Mouse (Mus musculus): ENCODE measurements around the gene Zfp799. TPM values are rescaled to one million over a fixed set of nuclear protein-coding genes. Genes with fewer than 3 reads are reported as not detected.
A peak's percentile ranks its signal among the peaks of the same experiment; 100 is the strongest.
"Not testable (repeated sequence)": the region's sequence is repeated elsewhere in the genome, so short reads cannot be mapped to it uniquely, and the experiment has no call there.

Zfp799 gene
- polyA plus RNA-seq (2015; fragmentation: Nextera tagmentation; extraction: Ambion mirVana), result 10.1 and 12.3 TPM in 2 replicates

- no peaks in the 10 kb centered on the region for H3K27me3 ChIP-seq (replicated peaks)
- H3K27ac ChIP-seq, result no peak within 1 kb of the TSS
- H3K4me3 ChIP-seq (replicated peaks), result peak within 1 kb of the TSS; percentile 69
- peak within 1 kb of the TSS; percentile 54 for H3K4me2 ChIP-seq
- under 1% methylated on average over 35 of the region's 35 CpGs for WGBS
- peak within 1 kb of the TSS; percentile 69 for H3K9ac ChIP-seq
- ATAC-seq (ENCODE audit: insufficient read depth, low FRiP score, low read depth), result peak; percentile 93
- H3K36me3 ChIP-seq, result peaks cover 12% of the 10 kb centered on the region; the same call in 1 of the 2 replicates
- H3K4me1 ChIP-seq, result no peaks in the 10 kb centered on the region
- H3K9me3 ChIP-seq, result no peaks in the 10 kb centered on the region
Measured at GRCm38 (mm10) chr17:32829540-32830417, at the start of gene Zfp799. Gene Zfp799, minus strand, starts transcription at chr17:32830261.

- no peak overlapping the region for H3K27ac ChIP-seq
- H3K4me2 ChIP-seq, result no peak overlapping the region
- ATAC-seq (ENCODE audit: insufficient read depth, low FRiP score, low read depth), result no peak
- H3K4me1 ChIP-seq, result 0 out of 2 replicates have a peak, but pooled peaks cover 6% of the 10 kb centered on the region
- 90% methylated on average over 11 of the region's 11 CpGs for WGBS
- H3K27me3 ChIP-seq (replicated peaks), result no peaks in the 10 kb centered on the region
- H3K9me3 ChIP-seq, result no peaks in the 10 kb centered on the region
- no peak overlapping the region for H3K9ac ChIP-seq
- H3K36me3 ChIP-seq, result peaks cover 17% of the 10 kb centered on the region
- H3K4me3 ChIP-seq (replicated peaks), result no peak overlapping the region
Measured at GRCm38 (mm10) chr17:32878773-32879172, 48.7 kb upstream of the Zfp799 start.

DNA sequence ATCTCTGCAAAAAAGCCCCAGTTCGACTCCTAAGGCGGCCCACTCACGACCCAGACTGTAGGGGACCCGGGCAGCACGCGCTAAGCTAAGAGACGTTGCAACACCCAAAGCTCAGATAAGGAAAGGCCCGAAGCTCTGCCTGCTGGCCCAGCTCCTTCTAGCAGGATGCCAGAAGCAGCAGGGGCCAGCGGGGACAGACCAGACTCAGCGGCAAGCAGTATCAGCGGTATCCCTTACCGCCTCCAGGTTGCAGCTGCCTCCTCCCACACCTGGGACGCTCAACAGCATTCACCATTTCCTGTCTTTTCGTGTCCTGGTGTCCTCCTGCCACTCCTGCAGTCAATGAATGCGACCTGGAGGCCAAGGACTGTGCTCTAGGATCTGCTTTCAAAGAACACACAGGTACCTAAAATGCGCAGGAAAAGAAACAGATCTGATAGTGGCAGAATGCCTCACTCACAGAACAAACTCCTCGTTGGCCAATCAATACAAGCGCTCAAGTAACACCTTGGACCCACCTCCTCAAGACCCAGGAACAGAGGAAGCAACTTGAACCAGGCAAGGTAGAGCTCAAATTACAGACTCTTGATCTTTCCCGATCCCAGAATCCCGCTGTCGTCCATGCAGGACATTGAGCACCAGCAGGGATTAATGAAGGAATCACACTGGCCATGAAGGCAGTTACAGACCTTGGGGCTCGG, 47.6 kb upstream of the Zfp799 start:
- 7% methylated on average over 22 of the region's 22 CpGs for WGBS
- Histone ChIP-seq H3K36me3 (peaks cover 7% of the 10 kb centered on the region; the same call in 1 of the 2 replicates), H3K27ac (no peak overlapping the region), H3K9me3 (no peaks in the 10 kb centered on the region), H3K9ac (no peak overlapping the region), H3K4me2 (peak overlapping the region; percentile 38), H3K4me1 (0 out of 2 replicates have a peak, but pooled peaks cover 6% of the 10 kb centered on the region), H3K27me3 (replicated peaks) (no peaks in the 10 kb centered on the region), H3K4me3 (replicated peaks) (no peak overlapping the region; the same call in 1 of the 2 replicates)
- peak; percentile 63 for ATAC-seq (ENCODE audit: insufficient read depth, low FRiP score, low read depth)

DNA sequence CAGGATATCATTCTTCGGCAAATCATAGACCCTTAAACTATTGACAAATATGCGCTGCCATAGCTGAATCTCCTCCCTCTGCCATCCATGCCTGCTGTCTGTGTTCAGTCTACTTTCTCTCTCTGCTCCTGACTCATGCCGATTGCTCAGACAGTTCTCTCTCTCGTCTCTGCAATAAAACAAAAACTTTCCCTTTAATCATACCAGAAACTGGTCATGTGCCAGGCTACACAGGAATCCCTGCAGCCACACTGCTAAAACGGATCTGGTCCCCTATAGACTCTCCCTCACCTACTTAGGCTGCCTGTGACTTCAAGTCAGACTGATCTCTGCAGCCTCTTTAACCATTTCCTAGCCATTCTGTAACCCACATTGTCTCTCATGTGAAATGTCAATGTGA, 42.6 kb upstream of the Zfp799 start:
- Histone ChIP-seq H3K4me2 (no peak overlapping the region), H3K27me3 (replicated peaks) (no peaks in the 10 kb centered on the region), H3K4me3 (replicated peaks) (no peak overlapping the region), H3K27ac (no peak overlapping the region), H3K4me1 (0 out of 2 replicates have a peak, but pooled peaks cover 6% of the 10 kb centered on the region), H3K36me3 (no peaks in the 10 kb centered on the region), H3K9ac (no peak overlapping the region), H3K9me3 (no peaks in the 10 kb centered on the region)
- ATAC-seq (ENCODE audit: insufficient read depth, low FRiP score, low read depth), result no peak
- 64% methylated on average over 5 of the region's 5 CpGs for WGBS

- no peak overlapping the region for H3K4me3 ChIP-seq (replicated peaks)
- H3K27ac ChIP-seq, result no peak overlapping the region
- H3K9me3 ChIP-seq, result no peaks in the 10 kb centered on the region
- WGBS, result 76% methylated on average over 4 of the region's 4 CpGs
- H3K4me2 ChIP-seq, result no peak overlapping the region
- no peak for ATAC-seq (ENCODE audit: insufficient read depth, low FRiP score, low read depth)
- H3K9ac ChIP-seq, result no peak overlapping the region
- no peaks in the 10 kb centered on the region for H3K27me3 ChIP-seq (replicated peaks)
- no peaks in the 10 kb centered on the region for H3K36me3 ChIP-seq
- H3K4me1 ChIP-seq, result 0 out of 2 replicates have a peak, but pooled peaks cover under 1% of the 10 kb centered on the region
Measured at GRCm38 (mm10) chr17:32872091-32872490, 42.0 kb upstream of the Zfp799 start.

GRCm38 (mm10) chr17:32871483-32871882, 41.4 kb upstream of the Zfp799 start:
- Histone ChIP-seq H3K4me2 (no peak overlapping the region), H3K36me3 (no peaks in the 10 kb centered on the region), H3K4me3 (replicated peaks) (no peak overlapping the region), H3K4me1 (no peaks in the 10 kb centered on the region), H3K9ac (no peak overlapping the region), H3K27me3 (replicated peaks) (no peaks in the 10 kb centered on the region), H3K9me3 (no peaks in the 10 kb centered on the region), H3K27ac (no peak overlapping the region)
- WGBS, result 96% methylated on average over 1 of the region's 1 CpGs
- no peak for ATAC-seq (ENCODE audit: insufficient read depth, low FRiP score, low read depth)

DNA sequence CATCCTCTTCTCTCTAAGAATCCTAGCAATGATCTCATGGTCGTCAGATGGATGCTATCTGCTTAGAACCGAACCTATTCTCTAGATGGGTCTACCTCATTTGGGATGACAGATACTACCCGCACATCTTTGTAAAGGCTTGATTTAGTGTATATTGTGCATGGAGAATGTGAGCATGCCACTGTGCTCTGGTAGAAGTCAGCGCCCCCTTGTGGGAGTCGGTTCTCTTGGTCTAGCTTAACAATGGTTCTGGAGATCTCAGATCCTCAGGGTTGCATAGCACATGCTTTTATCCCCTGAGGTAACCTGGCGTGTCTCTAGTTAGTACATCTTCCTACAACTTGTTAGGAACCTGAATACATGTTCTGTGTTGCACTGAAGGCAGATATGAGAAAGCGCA, 37.2 kb upstream of the Zfp799 start:
- not testable (repeated sequence) for ATAC-seq (ENCODE audit: insufficient read depth, low FRiP score, low read depth)
- 49% methylated on average over 5 of the region's 7 CpGs for WGBS

DNA sequence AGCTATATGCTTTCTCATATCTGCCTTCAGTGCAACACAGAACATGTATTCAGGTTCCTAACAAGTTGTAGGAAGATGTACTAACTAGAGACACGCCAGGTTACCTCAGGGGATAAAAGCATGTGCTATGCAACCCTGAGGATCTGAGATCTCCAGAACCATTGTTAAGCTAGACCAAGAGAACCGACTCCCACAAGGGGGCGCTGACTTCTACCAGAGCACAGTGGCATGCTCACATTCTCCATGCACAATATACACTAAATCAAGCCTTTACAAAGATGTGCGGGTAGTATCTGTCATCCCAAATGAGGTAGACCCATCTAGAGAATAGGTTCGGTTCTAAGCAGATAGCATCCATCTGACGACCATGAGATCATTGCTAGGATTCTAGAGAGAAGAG, 26.7 kb upstream of the Zfp799 start:
- not testable (repeated sequence) for H3K9ac ChIP-seq; H3K36me3 ChIP-seq; H3K4me1 ChIP-seq; H3K27ac ChIP-seq; H3K9me3 ChIP-seq; H3K27me3 ChIP-seq (replicated peaks); H3K4me2 ChIP-seq; H3K4me3 ChIP-seq (replicated peaks); ATAC-seq (ENCODE audit: insufficient read depth, low FRiP score, low read depth)
- WGBS, result 66% methylated on average over 4 of the region's 6 CpGs

More for the DNA sequence above, 37.2 kb upstream of the Zfp799 start:
- not testable (repeated sequence) for H3K27me3 ChIP-seq (replicated peaks); H3K27ac ChIP-seq; H3K36me3 ChIP-seq; H3K4me1 ChIP-seq; H3K4me3 ChIP-seq (replicated peaks); H3K4me2 ChIP-seq; H3K9me3 ChIP-seq; H3K9ac ChIP-seq

GRCm38 (mm10) chr17:32851581-32851980, 21.5 kb upstream of the Zfp799 start:
- H3K4me3 ChIP-seq (replicated peaks), result no peak overlapping the region
- H3K9me3 ChIP-seq, result no peaks in the 10 kb centered on the region
- no peak overlapping the region for H3K4me2 ChIP-seq
- ATAC-seq (ENCODE audit: insufficient read depth, low FRiP score, low read depth), result no peak
- H3K9ac ChIP-seq, result no peak overlapping the region
- H3K4me1 ChIP-seq, result no peaks in the 10 kb centered on the region
- no peaks in the 10 kb centered on the region for H3K36me3 ChIP-seq
- WGBS, result 44% methylated on average over 7 of the region's 7 CpGs
- H3K27me3 ChIP-seq (replicated peaks), result no peaks in the 10 kb centered on the region
- H3K27ac ChIP-seq, result no peak overlapping the region

DNA sequence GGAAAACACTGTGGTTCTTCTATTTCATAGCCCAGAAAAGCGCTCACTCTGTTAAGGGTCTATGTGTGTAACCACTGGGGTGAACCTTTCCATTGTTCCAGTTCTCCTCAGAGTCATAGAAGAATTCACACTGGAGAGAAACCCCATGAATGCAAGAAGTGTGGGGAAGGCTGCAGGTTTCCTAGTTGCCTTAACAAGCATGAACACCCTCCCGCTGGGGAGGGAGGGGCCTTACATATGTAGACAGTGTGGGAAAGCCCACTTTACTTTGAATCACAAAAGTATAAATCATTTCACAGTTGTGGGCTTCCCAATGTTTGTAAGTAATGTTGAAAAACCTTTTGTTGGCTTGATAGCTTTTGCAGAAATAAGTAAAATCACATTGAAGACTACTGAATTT, 11.3 kb upstream of the Zfp799 start:
- H3K4me1 ChIP-seq, result no peaks in the 10 kb centered on the region
- no peak for ATAC-seq (ENCODE audit: insufficient read depth, low FRiP score, low read depth)
- 86% methylated on average over 2 of the region's 2 CpGs for WGBS

GRCm38 (mm10) chr17:32839083-32839802, 9.2 kb upstream of the Zfp799 start:
- Histone ChIP-seq H3K9ac (no peak overlapping the region), H3K4me3 (replicated peaks) (no peak overlapping the region), H3K27me3 (replicated peaks) (no peaks in the 10 kb centered on the region), H3K36me3 (no peaks in the 10 kb centered on the region), H3K9me3 (no peaks in the 10 kb centered on the region), H3K4me1 (no peaks in the 10 kb centered on the region), H3K27ac (no peak overlapping the region; the same call in 1 of the 2 replicates), H3K4me2 (peak overlapping the region; percentile 27)
- 26% methylated on average over 15 of the region's 15 CpGs for WGBS
- ATAC-seq (ENCODE audit: insufficient read depth, low FRiP score, low read depth), result peak; percentile 66; the same call in 1 of the 2 replicates

More for the DNA sequence above, 11.3 kb upstream of the Zfp799 start:
- Histone ChIP-seq H3K4me2 (no peak overlapping the region), H3K36me3 (no peaks in the 10 kb centered on the region), H3K4me3 (replicated peaks) (no peak overlapping the region), H3K9me3 (no peaks in the 10 kb centered on the region), H3K27ac (no peak overlapping the region), H3K27me3 (replicated peaks) (no peaks in the 10 kb centered on the region), H3K9ac (no peak overlapping the region)

Data from stomach, embryonic 15.5 days (tissue).